Mouse (Mus musculus): ENCODE data around the gene Olfr1411. TPM values are rescaled to one million over a fixed set of nuclear protein-coding genes. Genes with fewer than 3 reads are reported as not detected.

Olfr1411 gene
- total and polyA plus RNA-seq, 3 experiments, result not detected

- Histone ChIP-seq H3K79me2 (replicated peaks; ENCODE audit: control insufficient read depth, extremely low read depth, insufficient read depth, poor library complexity, severe bottlenecking) (peaks cover 5% of the 10 kb centered on the region), H3K4me3 (replicated peaks in 1 of 3; ENCODE audit: low read depth in 2 of 3, low read length in 2 of 3, poor library complexity in 1 of 3) (no peak overlapping the region), H3K36me3 (replicated peaks in 1 of 2; ENCODE audit: control insufficient read depth in 1 of 2, insufficient read depth in 1 of 2, low read length in 1 of 2) (no peaks in the 10 kb centered on the region), H3K27me3 (replicated peaks) (peaks cover 53% of the 10 kb centered on the region), H3K27ac (ENCODE audit: insufficient read depth, low read depth) (no peak overlapping the region), H3K9ac (ENCODE audit: insufficient read depth, low read depth) (no peak overlapping the region), H3K9me3 (replicated peaks; ENCODE audit: low read length) (no peaks in the 10 kb centered on the region), H3K4me2 (ENCODE audit: insufficient read depth, low read depth, poor library complexity, severe bottlenecking) (no peak overlapping the region), H3K4me1 (ENCODE audit: control insufficient read depth in 1 of 2, insufficient read depth in 2 of 2) (peaks cover 5 to 15% of the 10 kb centered on the region in 2 experiments; a peak in 3 of 4 replicates)
- dilution Hi-C loops (cut with MboI; ENCODE audit: extremely low pct_ligation_motif_present, extremely low pct_unique_long_range_greater_than_20kb, low sequenced_read_pairs), result no loop called here
- no peak for DNase-seq (ENCODE audit: extremely low read depth)
- TF ChIP-seq NRF1 (IDR thresholded peaks at IDR 0.05; ENCODE audit: low read depth, low read length) (no peak), SMC3 (IDR thresholded peaks at IDR 0.05; ENCODE audit: low read depth, low read length) (no peak), ZMIZ1 (IDR thresholded peaks at IDR 0.05; ENCODE audit: low read depth, low read length) (no peak), UBTF (IDR thresholded peaks at IDR 0.05; ENCODE audit: low read depth, low read length) (no peak), ZKSCAN1 (IDR thresholded peaks at IDR 0.05; ENCODE audit: borderline replicate concordance, low read depth, low read length) (no peak), TBP (conservative IDR thresholded peaks at IDR 0.05; ENCODE audit: low read depth, low read length) (no peak), RCOR1 (conservative IDR thresholded peaks at IDR 0.05; ENCODE audit: low read depth, low read length) (no peak), ELF1 (IDR thresholded peaks at IDR 0.05; ENCODE audit: low read depth, low read length) (no peak), EP300 (IDR thresholded peaks at IDR 0.05; ENCODE audit: low read length) (no peak), POLR2AphosphoS2 (IDR thresholded peaks at IDR 0.05; ENCODE audit: low read depth, low read length) (no peak), JUND (conservative IDR thresholded peaks at IDR 0.05; ENCODE audit: low read depth, low read length) (no peak), POLR2A (IDR thresholded peaks at IDR 0.05; ENCODE audit: low read depth, low read length) (no peak), CHD1 (IDR thresholded peaks at IDR 0.05; ENCODE audit: low read depth, low read length) (no peak)
- in situ Hi-C loops (cut with MboI; ENCODE audit: low pct_ligation_motif_present, low pct_unique_long_range_greater_than_20kb, low sequenced_read_pairs), result no loop called here
Observed at GRCm38 (mm10) chr1:92646111-92646510, 51.9 kb downstream of the Olfr1411 start.

GRCm38 (mm10) chr1:92646601-92647000 is 52.4 kb downstream of the Olfr1411 start:
- Histone ChIP-seq H3K9ac (ENCODE audit: insufficient read depth, low read depth) (no peak overlapping the region), H3K27me3 (replicated peaks) (peaks cover 58% of the 10 kb centered on the region), H3K4me3 (replicated peaks in 1 of 3; ENCODE audit: low read depth in 2 of 3, low read length in 2 of 3, poor library complexity in 1 of 3) (no peak overlapping the region), H3K9me3 (replicated peaks; ENCODE audit: low read length) (no peaks in the 10 kb centered on the region), H3K4me2 (ENCODE audit: insufficient read depth, low read depth, poor library complexity, severe bottlenecking) (no peak overlapping the region), H3K27ac (ENCODE audit: insufficient read depth, low read depth) (no peak overlapping the region), H3K36me3 (replicated peaks in 1 of 2; ENCODE audit: control insufficient read depth in 1 of 2, insufficient read depth in 1 of 2, low read length in 1 of 2) (no peaks in the 10 kb centered on the region), H3K4me1 (ENCODE audit: control insufficient read depth in 1 of 2, insufficient read depth in 2 of 2) (peaks cover 5 to 15% of the 10 kb centered on the region in 2 experiments; a peak in 3 of 4 replicates), H3K79me2 (replicated peaks; ENCODE audit: control insufficient read depth, extremely low read depth, insufficient read depth, poor library complexity, severe bottlenecking) (peaks cover under 1% of the 10 kb centered on the region; the same call in 1 of the 2 replicates)
- dilution Hi-C loops (cut with MboI; ENCODE audit: extremely low pct_ligation_motif_present, extremely low pct_unique_long_range_greater_than_20kb, low sequenced_read_pairs), result no loop called here
- in situ Hi-C loops (cut with MboI; ENCODE audit: low pct_ligation_motif_present, low pct_unique_long_range_greater_than_20kb, low sequenced_read_pairs), result no loop called here
- DNase-seq (ENCODE audit: extremely low read depth), result no peak
- TF ChIP-seq JUND (conservative IDR thresholded peaks at IDR 0.05; ENCODE audit: low read depth, low read length) (no peak), TCF12 (IDR thresholded peaks at IDR 0.05; ENCODE audit: low read depth, low read length) (no peak), MYC (IDR thresholded peaks at IDR 0.05; ENCODE audit: low read depth, low read length) (no peak), POLR2AphosphoS2 (IDR thresholded peaks at IDR 0.05; ENCODE audit: low read depth, low read length) (no peak), TBP (conservative IDR thresholded peaks at IDR 0.05; ENCODE audit: low read depth, low read length) (no peak)

Data from CH12.LX (cell line).